Mouse (Mus musculus): Measurements from ENCODE around the gene Cacnb1. TPM values are rescaled to one million over a fixed set of nuclear protein-coding genes. Genes with fewer than 3 reads are reported as not detected.
A peak's percentile ranks its signal among the peaks of the same experiment; 100 is the strongest.

Gene Cacnb1
- polyA plus RNA-seq, 2 experiments: 0.38 TPM; not detected in 1

DNA sequence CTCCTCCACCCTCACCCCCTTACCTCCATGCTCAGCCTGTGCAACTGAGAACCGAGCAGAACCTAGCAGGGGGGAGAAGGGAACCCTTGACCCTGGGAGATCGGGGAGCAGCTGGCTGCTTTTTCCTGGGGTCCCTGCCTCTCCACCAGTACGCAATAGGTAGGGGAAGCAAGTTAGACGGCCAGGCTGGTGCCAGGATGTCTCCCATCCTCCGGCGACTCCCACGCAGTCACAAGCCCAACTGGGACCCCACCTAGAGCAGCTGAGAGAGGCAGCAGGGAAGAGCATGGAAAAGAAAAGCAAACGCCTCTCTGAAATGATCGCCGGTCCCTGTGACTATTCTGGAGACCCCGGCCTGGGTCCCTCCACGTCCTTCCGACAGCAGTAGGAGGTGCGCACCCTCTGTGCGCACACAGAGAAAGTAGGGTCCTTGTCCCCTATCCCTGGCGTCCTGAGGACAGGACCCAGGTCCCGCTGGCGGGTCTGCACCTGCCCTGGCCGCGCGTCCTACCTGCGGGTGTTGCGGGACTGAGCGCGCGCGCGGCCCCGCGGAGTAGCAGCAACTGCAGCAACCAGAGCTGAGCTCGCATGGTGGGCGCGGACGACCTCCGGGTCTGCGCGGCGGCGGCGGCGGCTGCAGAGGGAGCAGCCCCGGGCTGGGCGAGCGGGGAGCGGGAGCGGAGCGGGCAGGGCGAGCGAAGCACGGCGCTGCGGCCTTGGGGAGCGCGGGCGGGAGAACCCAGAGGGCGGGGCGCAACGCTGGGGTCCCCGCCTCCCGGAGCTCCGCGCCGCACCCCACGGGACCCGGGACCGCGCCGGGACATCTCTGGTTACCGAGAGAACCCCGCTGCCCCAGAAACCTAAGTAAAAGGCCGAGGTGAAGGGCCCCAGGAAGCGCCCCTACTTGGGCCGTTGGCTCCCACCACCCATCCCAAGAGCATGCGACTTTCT is 36.8 kb downstream of the Cacnb1 start, which contains the start of gene Plxdc1:
Gene Plxdc1, minus strand, starts transcription at position 718 of the 951 bp plus-strand sequence.
- H3K9ac ChIP-seq (replicated peaks): no peak within 1 kb of the TSS
- ATAC-seq (ENCODE audit: insufficient read depth) (no peak), DNase-seq (ENCODE audit: low read depth in 3 of 3, low spot score in 3 of 3) (no peak)
- H3K27me3 ChIP-seq (ENCODE audit: control insufficient read depth, insufficient read depth, low read length): peaks cover 24% of the 10 kb centered on the region
- peak within 1 kb of the TSS; percentile 84 for H3K4me2 ChIP-seq (ENCODE audit: low read depth)
- peak within 1 kb of the TSS; percentile 26 to 93 for H3K4me3 ChIP-seq (ENCODE audit: insufficient read depth in 1 of 2, low read depth in 2 of 2, low read length in 2 of 2)
- peaks cover 2 to 5% of the 10 kb centered on the region in 2 experiments; a peak in 3 of 4 replicates for H3K4me1 ChIP-seq (replicated peaks; ENCODE audit: control insufficient read depth in 2 of 2, insufficient read depth in 2 of 2, low read length in 1 of 2)
- TF ChIP-seq CTCF (IDR thresholded peaks at IDR 0.05; ENCODE audit: low read depth) (no peak), EP300 (IDR thresholded peaks at IDR 0.05; ENCODE audit: low read depth) (no peak)
- WGBS (ENCODE audit: insufficient replicate concordance): 3% methylated on average over 69 of the region's 74 CpGs
- no peaks in the 10 kb centered on the region for H3K36me3 ChIP-seq (replicated peaks; ENCODE audit: control insufficient read depth, insufficient read depth, low read depth)
- H3K9me3 ChIP-seq (ENCODE audit: control insufficient read depth, low read length): no peaks in the 10 kb centered on the region
- H3K27ac ChIP-seq: no peak within 1 kb of the TSS

DNA sequence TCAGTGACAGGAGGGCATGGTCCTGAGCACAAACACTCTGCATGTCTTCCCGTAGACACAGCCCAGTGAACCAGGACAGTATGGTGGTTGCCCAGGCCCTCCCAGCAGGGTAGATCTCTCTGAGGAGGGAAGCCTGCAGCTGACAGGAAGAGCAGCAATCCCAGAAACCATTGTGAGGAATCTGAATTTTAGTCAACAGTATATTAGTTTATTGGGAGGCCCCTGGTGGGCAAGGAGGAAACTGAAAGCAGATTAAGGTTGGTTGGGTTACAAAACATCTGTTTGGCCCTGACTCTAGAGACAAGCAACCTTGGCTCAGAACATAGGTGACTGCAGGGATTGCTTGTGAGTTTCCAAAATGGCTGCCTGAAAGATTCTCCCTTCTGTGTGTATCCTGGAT is 38.9 kb downstream of the Cacnb1 start:
- no peak overlapping the region for H3K9ac ChIP-seq (replicated peaks)
- H3K27ac ChIP-seq: no peak overlapping the region
- H3K36me3 ChIP-seq (replicated peaks; ENCODE audit: control insufficient read depth, insufficient read depth, low read depth): no peaks in the 10 kb centered on the region
- H3K9me3 ChIP-seq (ENCODE audit: control insufficient read depth, low read length): no peaks in the 10 kb centered on the region
- H3K4me2 ChIP-seq (ENCODE audit: low read depth): no peak overlapping the region
- TF ChIP-seq EP300 (IDR thresholded peaks at IDR 0.05; ENCODE audit: low read depth) (no peak), CTCF (IDR thresholded peaks at IDR 0.05; ENCODE audit: low read depth) (no peak)
- no peak overlapping the region for H3K4me3 ChIP-seq (ENCODE audit: insufficient read depth in 1 of 2, low read depth in 2 of 2, low read length in 2 of 2)
- WGBS (ENCODE audit: insufficient replicate concordance): 58% methylated on average over 1 of the region's 1 CpGs
- ATAC-seq (ENCODE audit: insufficient read depth) (no peak), DNase-seq (ENCODE audit: low read depth in 3 of 3, low spot score in 3 of 3) (no peak)
- no peaks in the 10 kb centered on the region for H3K4me1 ChIP-seq (replicated peaks; ENCODE audit: control insufficient read depth in 2 of 2, insufficient read depth in 2 of 2, low read length in 1 of 2)
- peaks cover 24% of the 10 kb centered on the region for H3K27me3 ChIP-seq (ENCODE audit: control insufficient read depth, insufficient read depth, low read length)

DNA sequence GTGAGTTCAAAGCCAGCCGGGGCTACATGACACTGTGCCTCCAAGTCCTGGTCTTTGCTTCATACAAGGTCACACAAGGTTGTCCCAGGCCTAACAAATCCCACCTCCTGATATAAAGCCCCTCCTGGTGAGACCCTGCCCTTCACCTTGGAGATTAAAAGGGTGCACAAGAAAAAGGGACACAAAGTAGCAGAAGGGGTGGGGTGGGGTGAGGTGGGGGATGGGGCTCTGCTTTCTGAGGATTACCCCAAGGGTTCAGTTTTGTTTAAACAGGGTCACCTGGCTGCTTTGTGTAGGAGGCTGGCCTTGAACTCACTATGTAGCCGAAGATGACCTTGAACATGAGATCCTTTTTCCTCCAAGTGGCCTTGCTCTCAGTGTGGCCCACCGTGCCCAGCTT is 39.3 kb downstream of the Cacnb1 start:
- Histone ChIP-seq H3K4me2 (ENCODE audit: low read depth) (no peak overlapping the region), H3K27ac (no peak overlapping the region), H3K27me3 (ENCODE audit: control insufficient read depth, insufficient read depth, low read length) (peaks cover 24% of the 10 kb centered on the region), H3K36me3 (replicated peaks; ENCODE audit: control insufficient read depth, insufficient read depth, low read depth) (no peaks in the 10 kb centered on the region), H3K4me3 (ENCODE audit: insufficient read depth in 1 of 2, low read depth in 2 of 2, low read length in 2 of 2) (no peak overlapping the region), H3K9ac (replicated peaks) (no peak overlapping the region), H3K9me3 (ENCODE audit: control insufficient read depth, low read length) (no peaks in the 10 kb centered on the region), H3K4me1 (replicated peaks; ENCODE audit: control insufficient read depth in 2 of 2, insufficient read depth in 2 of 2, low read length in 1 of 2) (no peaks in the 10 kb centered on the region)
- 67% methylated on average over 3 of the region's 3 CpGs for WGBS (ENCODE audit: insufficient replicate concordance)
- ATAC-seq (ENCODE audit: insufficient read depth) (no peak), DNase-seq (ENCODE audit: low read depth in 3 of 3, low spot score in 3 of 3) (no peak)
- no peak for TF ChIP-seq EP300 (IDR thresholded peaks at IDR 0.05; ENCODE audit: low read depth)
- no peak for TF ChIP-seq CTCF (IDR thresholded peaks at IDR 0.05; ENCODE audit: low read depth)

DNA sequence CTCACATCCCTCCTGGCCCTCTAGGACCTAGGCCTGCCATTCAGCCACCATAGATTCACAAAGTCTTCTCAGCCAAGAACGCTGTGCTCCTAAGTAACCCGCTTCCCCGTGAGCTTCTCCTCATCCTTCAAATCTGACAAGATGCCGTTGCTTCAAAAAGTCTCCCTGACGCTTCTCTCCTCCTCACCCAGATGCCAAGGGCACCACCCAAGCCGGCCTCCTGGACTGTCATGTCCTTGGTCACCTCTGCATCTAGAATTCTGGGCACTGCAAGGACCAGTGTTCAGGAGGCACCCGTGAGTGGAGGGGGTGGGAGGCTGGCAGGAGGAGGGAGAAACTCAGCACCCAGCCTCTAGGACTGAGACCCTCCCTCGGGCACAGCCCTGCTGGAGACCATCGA is 40.1 kb downstream of the Cacnb1 start:
- TF ChIP-seq EP300 (IDR thresholded peaks at IDR 0.05; ENCODE audit: low read depth) (no peak), CTCF (IDR thresholded peaks at IDR 0.05; ENCODE audit: low read depth) (no peak)
- no peak for DNase-seq (ENCODE audit: low read depth in 3 of 3, low spot score in 3 of 3)
- H3K4me3 ChIP-seq (ENCODE audit: insufficient read depth in 1 of 2, low read depth in 2 of 2, low read length in 2 of 2): no peak overlapping the region
- H3K4me1 ChIP-seq (replicated peaks; ENCODE audit: control insufficient read depth in 2 of 2, insufficient read depth in 2 of 2, low read length in 1 of 2): no peaks in the 10 kb centered on the region
- ATAC-seq (ENCODE audit: insufficient read depth): no peak
- WGBS (ENCODE audit: insufficient replicate concordance): 66% methylated on average over 9 of the region's 9 CpGs
- H3K9me3 ChIP-seq (ENCODE audit: control insufficient read depth, low read length): no peaks in the 10 kb centered on the region
- no peak overlapping the region for H3K27ac ChIP-seq
- H3K27me3 ChIP-seq (ENCODE audit: control insufficient read depth, insufficient read depth, low read length): peaks cover 24% of the 10 kb centered on the region
- no peak overlapping the region for H3K4me2 ChIP-seq (ENCODE audit: low read depth)
- H3K36me3 ChIP-seq (replicated peaks; ENCODE audit: control insufficient read depth, insufficient read depth, low read depth): no peaks in the 10 kb centered on the region
- H3K9ac ChIP-seq (replicated peaks): no peak overlapping the region

DNA sequence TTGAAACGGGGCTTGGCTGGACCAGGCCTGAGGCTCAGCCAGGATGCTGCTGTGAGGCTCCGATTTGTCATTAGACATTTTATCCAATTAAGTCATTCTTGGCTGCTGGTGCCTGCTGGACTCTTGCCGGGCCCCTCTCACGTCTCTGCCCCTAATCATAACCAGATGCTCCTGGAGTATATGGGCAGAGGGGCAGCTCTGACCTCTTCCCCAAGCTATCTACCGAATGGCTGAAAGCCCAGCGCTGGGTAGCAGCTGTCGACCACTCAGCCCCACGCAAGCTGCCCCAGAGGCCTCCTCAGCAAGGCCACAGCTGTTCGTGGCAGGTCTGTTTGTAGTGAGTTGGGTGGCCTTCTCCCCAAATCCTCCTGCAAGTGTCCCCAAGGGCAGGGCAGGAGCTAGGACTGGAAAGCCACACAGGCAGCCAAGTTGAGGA is 42.3 kb downstream of the Cacnb1 start:
- 63% methylated on average over 9 of the region's 9 CpGs for WGBS (ENCODE audit: insufficient replicate concordance)
- DNase-seq (ENCODE audit: low read depth in 3 of 3, low spot score in 3 of 3): no peak
- Histone ChIP-seq H3K9me3 (ENCODE audit: control insufficient read depth, low read length) (no peaks in the 10 kb centered on the region), H3K9ac (replicated peaks) (no peak overlapping the region), H3K27ac (no peak overlapping the region), H3K4me1 (replicated peaks; ENCODE audit: control insufficient read depth in 2 of 2, insufficient read depth in 2 of 2, low read length in 1 of 2) (no peaks in the 10 kb centered on the region), H3K4me2 (ENCODE audit: low read depth) (no peak overlapping the region), H3K4me3 (ENCODE audit: insufficient read depth in 1 of 2, low read depth in 2 of 2, low read length in 2 of 2) (no peak overlapping the region), H3K27me3 (ENCODE audit: control insufficient read depth, insufficient read depth, low read length) (peaks cover 8% of the 10 kb centered on the region), H3K36me3 (replicated peaks; ENCODE audit: control insufficient read depth, insufficient read depth, low read depth) (no peaks in the 10 kb centered on the region)
- no peak for ATAC-seq (ENCODE audit: insufficient read depth)
- TF ChIP-seq EP300 (IDR thresholded peaks at IDR 0.05; ENCODE audit: low read depth): no peak
- no peak for TF ChIP-seq CTCF (IDR thresholded peaks at IDR 0.05; ENCODE audit: low read depth)

Measured in liver, embryonic 14.5 days (tissue).